Mouse (Mus musculus): Measurements from ENCODE around the gene Acot11. TPM values are rescaled to one million over a fixed set of nuclear protein-coding genes. Genes with fewer than 3 reads are reported as not detected.
"Not testable (repeated sequence)": the region's sequence is repeated elsewhere in the genome, so short reads cannot be mapped to it uniquely, and the experiment has no call there.

Gene Acot11
- polyA plus RNA-seq, 1 experiment from 2014 or later: 6.9 TPM

DNA sequence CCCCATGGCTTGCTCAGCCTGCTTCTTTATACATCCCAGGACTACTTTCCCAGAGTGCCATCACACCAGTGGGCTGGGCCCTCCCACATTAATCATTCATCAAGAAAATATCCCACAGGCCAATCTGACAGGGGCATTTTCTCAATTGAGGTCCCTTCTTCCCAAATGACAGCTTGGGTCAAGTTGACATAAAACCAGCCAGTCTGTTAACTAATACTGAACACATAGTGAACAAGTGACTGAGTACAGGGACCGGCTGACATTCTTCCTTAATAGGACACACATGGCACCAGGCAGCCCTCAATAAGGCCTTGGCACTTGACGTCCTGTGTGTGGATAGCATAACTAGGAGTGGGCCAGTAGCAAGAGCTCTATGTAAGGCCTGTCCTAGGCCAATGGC, 35.5 kb downstream of the Acot11 start:
- H3K36me3 ChIP-seq: no peaks in the 10 kb centered on the region
- H3K27ac ChIP-seq: no peak overlapping the region
- WGBS: 81% methylated on average over 2 of the region's 2 CpGs
- H3K4me3 ChIP-seq (replicated peaks): no peak overlapping the region
- no peak overlapping the region for H3K4me2 ChIP-seq
- ATAC-seq (ENCODE audit: insufficient read depth, low FRiP score, low read depth): no peak
- H3K9me3 ChIP-seq: no peaks in the 10 kb centered on the region
- H3K27me3 ChIP-seq (replicated peaks): no peaks in the 10 kb centered on the region
- H3K9ac ChIP-seq: no peak overlapping the region
- no peaks in the 10 kb centered on the region for H3K4me1 ChIP-seq

DNA sequence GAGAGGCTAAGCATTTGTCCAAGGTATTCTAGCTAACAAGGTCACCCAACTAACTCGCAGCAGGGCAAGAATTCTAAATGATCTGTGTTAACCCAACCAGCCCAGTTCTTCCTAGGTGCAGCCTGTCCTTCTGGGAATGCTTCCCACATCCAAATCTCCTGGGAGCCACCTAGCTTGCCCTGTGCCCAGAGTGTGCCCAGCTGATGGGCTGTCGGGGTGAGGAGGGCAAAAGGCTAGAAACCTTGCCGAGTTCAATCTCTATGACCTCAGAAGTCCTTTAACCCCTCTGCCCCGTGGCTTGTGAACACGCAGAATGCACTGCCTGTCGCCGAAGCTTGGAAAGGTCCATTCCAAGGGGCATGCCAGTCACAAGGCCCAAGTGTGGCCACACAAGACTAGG, 40.6 kb downstream of the Acot11 start:
- no peak overlapping the region for H3K4me3 ChIP-seq (replicated peaks)
- no peak overlapping the region for H3K4me2 ChIP-seq
- no peak overlapping the region for H3K27ac ChIP-seq
- H3K4me1 ChIP-seq: no peaks in the 10 kb centered on the region
- no peaks in the 10 kb centered on the region for H3K36me3 ChIP-seq
- no peaks in the 10 kb centered on the region for H3K27me3 ChIP-seq (replicated peaks)
- H3K9me3 ChIP-seq: no peaks in the 10 kb centered on the region
- ATAC-seq (ENCODE audit: insufficient read depth, low FRiP score, low read depth): no peak
- no peak overlapping the region for H3K9ac ChIP-seq
- 78% methylated on average over 7 of the region's 7 CpGs for WGBS

DNA sequence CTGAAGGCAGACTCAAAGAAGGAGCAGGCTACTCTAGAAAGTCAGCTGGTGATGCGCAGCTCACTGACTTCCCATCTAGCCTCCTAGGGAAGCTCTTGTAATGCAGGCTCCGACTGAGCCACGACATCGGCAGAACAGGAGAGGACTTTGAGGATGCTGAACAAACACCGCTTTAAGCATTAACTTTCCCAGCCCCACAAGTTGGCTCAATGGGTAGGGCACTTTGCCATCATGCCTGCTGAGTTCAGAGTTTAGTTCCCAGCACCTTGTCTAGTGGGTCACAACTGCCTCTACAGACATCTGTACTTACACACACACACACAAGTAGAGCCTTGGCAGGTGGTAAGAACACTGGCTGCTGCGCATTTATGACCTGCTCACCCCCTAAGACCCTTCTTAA, 53.1 kb downstream of the Acot11 start:
- Histone ChIP-seq H3K36me3 (no peaks in the 10 kb centered on the region), H3K4me1 (peaks cover 10% of the 10 kb centered on the region; the same call in 1 of the 2 replicates), H3K4me3 (replicated peaks) (no peak overlapping the region), H3K9ac (no peak overlapping the region), H3K27me3 (replicated peaks) (no peaks in the 10 kb centered on the region), H3K27ac (no peak overlapping the region), H3K9me3 (no peaks in the 10 kb centered on the region), H3K4me2 (no peak overlapping the region)
- 92% methylated on average over 6 of the region's 6 CpGs for WGBS
- no peak for ATAC-seq (ENCODE audit: insufficient read depth, low FRiP score, low read depth)

DNA sequence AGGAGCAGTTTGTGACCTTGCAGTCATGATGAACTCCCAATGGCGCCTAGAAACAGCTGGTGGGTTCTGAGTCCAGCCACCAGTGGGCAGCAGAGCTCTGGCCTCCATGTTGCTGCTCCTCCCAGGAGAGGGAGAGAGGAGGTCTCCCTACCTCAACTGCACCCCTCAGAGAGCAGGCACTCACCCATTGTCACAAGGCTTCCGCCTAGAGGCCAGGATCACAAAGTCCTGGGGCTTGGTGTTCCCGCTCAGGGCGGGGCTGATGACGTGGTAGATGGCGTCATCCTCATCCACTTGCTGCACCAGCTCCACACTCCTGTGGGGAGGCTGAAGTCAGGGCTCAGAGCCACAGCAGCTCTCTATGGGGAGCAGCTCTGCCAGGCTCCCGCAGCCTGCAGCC, 55.1 kb downstream of the Acot11 start:
- no peak overlapping the region for H3K27ac ChIP-seq
- H3K27me3 ChIP-seq (replicated peaks): no peaks in the 10 kb centered on the region
- WGBS: 11% methylated on average over 7 of the region's 7 CpGs
- H3K9ac ChIP-seq: no peak overlapping the region
- peaks cover 10% of the 10 kb centered on the region; the same call in 1 of the 2 replicates for H3K4me1 ChIP-seq
- H3K4me3 ChIP-seq (replicated peaks): peak overlapping the region; percentile 18; the same call in 1 of the 2 replicates
- ATAC-seq (ENCODE audit: insufficient read depth, low FRiP score, low read depth): peak; percentile 74
- H3K9me3 ChIP-seq: no peaks in the 10 kb centered on the region
- peak overlapping the region; percentile 43 for H3K4me2 ChIP-seq
- H3K36me3 ChIP-seq: no peaks in the 10 kb centered on the region

DNA sequence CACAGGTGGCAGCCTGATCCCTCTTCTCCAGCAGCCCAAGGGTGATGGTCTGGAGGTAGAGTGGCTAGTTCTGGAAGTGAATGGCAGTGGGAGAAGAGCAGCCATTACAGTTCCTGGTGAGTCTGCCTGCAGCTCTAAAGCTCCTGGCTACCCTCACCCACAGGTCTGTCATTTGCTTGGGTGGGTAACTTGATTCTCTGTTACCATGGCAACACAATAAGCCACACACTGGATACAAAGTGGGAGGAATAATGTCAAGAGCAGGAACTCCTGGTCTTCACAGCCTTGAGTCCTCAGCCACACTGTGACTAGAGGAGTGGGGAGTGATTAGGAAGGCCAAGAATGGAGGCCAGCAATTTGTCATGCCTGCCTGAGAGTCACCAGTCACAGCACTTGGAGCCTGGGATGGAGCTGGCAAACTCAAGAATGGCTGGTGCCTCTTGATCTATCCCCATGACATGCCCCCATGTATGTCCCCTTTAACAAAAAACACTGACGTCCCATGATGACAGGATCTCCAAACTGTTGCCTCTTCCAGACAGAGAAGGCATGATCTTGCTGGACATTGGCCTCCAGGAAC, 57.7 kb downstream of the Acot11 start:
- no peak overlapping the region for H3K4me2 ChIP-seq
- H3K36me3 ChIP-seq: no peaks in the 10 kb centered on the region
- H3K27me3 ChIP-seq (replicated peaks): no peaks in the 10 kb centered on the region
- no peak overlapping the region for H3K9ac ChIP-seq
- H3K27ac ChIP-seq: no peak overlapping the region
- no peaks in the 10 kb centered on the region for H3K9me3 ChIP-seq
- no peak for ATAC-seq (ENCODE audit: insufficient read depth, low FRiP score, low read depth)
- peaks cover 10% of the 10 kb centered on the region; the same call in 1 of the 2 replicates for H3K4me1 ChIP-seq
- no peak overlapping the region for H3K4me3 ChIP-seq (replicated peaks)
- 92% methylated on average over 1 of the region's 1 CpGs for WGBS

DNA sequence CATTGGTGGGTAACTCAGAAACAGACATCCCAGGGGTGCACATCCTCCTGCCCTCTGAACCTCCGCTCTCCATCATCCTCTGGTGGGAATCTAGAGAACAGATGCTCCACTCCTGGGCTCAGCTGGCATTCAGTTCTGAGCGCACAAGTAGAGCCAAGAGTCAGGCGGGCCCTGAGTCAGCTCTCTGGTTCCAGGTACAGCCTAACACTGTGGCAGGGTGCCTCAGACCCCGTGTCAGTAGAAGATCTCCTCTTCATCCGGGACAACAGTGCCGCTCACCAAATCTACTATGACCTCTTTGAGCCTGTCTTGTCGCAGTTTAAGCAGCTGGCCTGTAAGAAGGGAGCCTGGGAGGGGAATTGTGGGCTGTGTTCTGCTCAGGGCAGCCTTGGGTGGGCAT, 58.9 kb downstream of the Acot11 start:
- no peaks in the 10 kb centered on the region for H3K27me3 ChIP-seq (replicated peaks)
- peaks cover 10% of the 10 kb centered on the region; the same call in 1 of the 2 replicates for H3K4me1 ChIP-seq
- no peak overlapping the region for H3K4me3 ChIP-seq (replicated peaks)
- H3K27ac ChIP-seq: no peak overlapping the region
- no peak overlapping the region for H3K4me2 ChIP-seq
- no peak overlapping the region for H3K9ac ChIP-seq
- ATAC-seq (ENCODE audit: insufficient read depth, low FRiP score, low read depth): no peak
- H3K9me3 ChIP-seq: no peaks in the 10 kb centered on the region
- no peaks in the 10 kb centered on the region for H3K36me3 ChIP-seq
- WGBS: 78% methylated on average over 7 of the region's 7 CpGs

DNA sequence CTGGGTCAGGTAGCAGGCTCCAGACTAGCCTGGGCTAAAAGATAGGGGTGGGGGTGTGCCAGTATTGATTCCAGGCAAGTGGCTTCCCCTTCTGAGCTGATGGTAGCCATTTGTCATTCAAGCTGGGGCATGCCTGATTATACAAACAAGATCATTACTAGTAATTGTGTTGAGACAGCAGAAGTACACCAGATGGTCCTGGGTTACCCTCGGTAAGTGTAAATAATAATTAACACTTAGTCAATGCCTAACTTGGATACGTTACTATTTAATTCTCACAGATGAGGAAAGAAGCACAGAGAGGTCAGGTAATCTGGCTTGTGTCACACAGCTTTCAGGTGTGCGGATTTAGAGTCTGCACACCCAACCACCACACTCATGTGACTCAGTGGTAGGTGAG, 66.9 kb downstream of the Acot11 start:
- H3K27ac ChIP-seq: no peak overlapping the region
- H3K27me3 ChIP-seq (replicated peaks): no peaks in the 10 kb centered on the region
- WGBS: 57% methylated on average over 3 of the region's 3 CpGs
- H3K4me2 ChIP-seq: no peak overlapping the region
- H3K36me3 ChIP-seq: no peaks in the 10 kb centered on the region
- 0 out of 2 replicates have a peak, but pooled peaks cover 4% of the 10 kb centered on the region for H3K4me1 ChIP-seq
- H3K4me3 ChIP-seq (replicated peaks): no peak overlapping the region
- no peak for ATAC-seq (ENCODE audit: insufficient read depth, low FRiP score, low read depth)
- H3K9ac ChIP-seq: no peak overlapping the region
- H3K9me3 ChIP-seq: no peaks in the 10 kb centered on the region

DNA sequence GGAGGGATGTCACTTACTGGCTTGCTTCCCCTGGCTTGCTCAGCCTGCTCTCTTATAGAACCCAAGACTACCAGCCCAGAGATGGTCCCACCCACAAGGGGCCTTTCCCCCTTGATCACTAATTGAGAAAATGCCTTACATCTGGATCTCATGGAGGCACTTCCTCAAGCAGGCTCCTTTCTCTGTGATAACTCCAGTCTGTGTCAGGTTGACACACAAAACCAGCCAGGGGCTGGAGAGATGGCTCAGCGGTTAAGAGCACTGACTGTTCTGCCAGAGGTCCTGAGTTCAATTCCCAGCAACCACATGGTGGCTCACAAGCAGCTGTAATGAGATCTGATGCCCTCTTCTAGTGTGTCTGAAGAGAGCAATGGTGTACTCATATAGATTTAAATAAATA, 67.9 kb downstream of the Acot11 start:
- not testable (repeated sequence) for H3K27ac ChIP-seq; H3K9me3 ChIP-seq; H3K4me2 ChIP-seq; H3K4me3 ChIP-seq (replicated peaks); H3K36me3 ChIP-seq; H3K9ac ChIP-seq; ATAC-seq (ENCODE audit: insufficient read depth, low FRiP score, low read depth); H3K27me3 ChIP-seq (replicated peaks); H3K4me1 ChIP-seq
- 73% methylated on average over 1 of the region's 1 CpGs for WGBS

DNA sequence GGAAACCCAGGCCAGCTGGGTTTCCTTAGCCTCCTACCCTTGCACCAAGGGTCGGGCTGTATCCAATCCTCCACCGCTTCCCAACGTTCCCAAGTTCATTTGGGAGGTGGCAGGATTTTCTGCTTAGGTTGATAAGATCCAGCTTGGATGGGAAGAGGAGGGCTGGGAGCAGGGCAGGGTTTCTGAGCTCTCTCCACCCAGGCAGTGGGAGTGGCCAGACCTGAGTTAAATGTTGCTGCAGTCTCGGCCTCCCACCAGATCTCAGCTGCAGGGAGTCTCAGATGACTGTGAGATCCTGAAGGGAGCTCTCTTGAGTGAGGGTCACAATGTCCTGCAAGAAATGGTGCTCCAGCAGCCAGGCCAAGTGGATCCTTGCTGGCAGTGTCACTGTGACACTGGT, 71.2 kb downstream of the Acot11 start, which contains the start of gene Fam151a:
Gene Fam151a, plus strand, starts transcription at position 254 of the 400 bp plus-strand sequence.
- peak; percentile 43; the same call in 1 of the 2 replicates for ATAC-seq (ENCODE audit: insufficient read depth, low FRiP score, low read depth)
- 0 out of 2 replicates have a peak, but pooled peaks cover 4% of the 10 kb centered on the region for H3K4me1 ChIP-seq

DNA sequence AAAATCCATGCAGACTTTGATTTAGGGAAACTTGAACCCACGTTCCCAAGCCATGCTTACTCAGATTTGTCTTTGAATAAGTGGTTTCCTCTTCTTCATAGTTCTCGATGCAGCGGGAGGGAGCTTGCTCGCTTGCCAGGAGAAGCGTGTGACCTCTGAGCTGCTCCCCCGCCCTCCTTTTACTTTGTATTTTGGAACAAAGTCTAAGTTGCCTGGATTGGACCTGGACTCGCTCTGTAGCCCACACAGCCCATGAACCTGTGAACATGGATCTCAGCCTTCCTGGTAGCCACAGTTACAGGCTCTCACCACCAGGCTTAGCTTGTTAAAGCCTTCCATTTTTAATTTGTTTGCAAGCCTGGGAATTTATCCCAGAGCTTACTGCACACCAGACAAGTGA, 74.0 kb downstream of the Acot11 start, which contains the start of gene Mroh7:
Gene Mroh7, minus strand, starts transcription at position 112 of the 400 bp plus-strand sequence.
- Histone ChIP-seq H3K9ac (no peak within 1 kb of the TSS), H3K9me3 (no peaks in the 10 kb centered on the region), H3K27ac (no peak within 1 kb of the TSS), H3K4me3 (replicated peaks) (no peak within 1 kb of the TSS), H3K4me2 (no peak within 1 kb of the TSS), H3K36me3 (no peaks in the 10 kb centered on the region), H3K27me3 (replicated peaks) (no peaks in the 10 kb centered on the region), H3K4me1 (0 out of 2 replicates have a peak, but pooled peaks cover 4% of the 10 kb centered on the region)
- no peak for ATAC-seq (ENCODE audit: insufficient read depth, low FRiP score, low read depth)
- 65% methylated on average over 7 of the region's 7 CpGs for WGBS

More for the DNA sequence above, 71.2 kb downstream of the Acot11 start, which contains the start of gene Fam151a:
- H3K27me3 ChIP-seq (replicated peaks): no peaks in the 10 kb centered on the region
- H3K36me3 ChIP-seq: no peaks in the 10 kb centered on the region
- H3K4me3 ChIP-seq (replicated peaks): no peak within 1 kb of the TSS
- no peak within 1 kb of the TSS for H3K9ac ChIP-seq
- WGBS: 29% methylated on average over 4 of the region's 4 CpGs
- H3K27ac ChIP-seq: 0 out of 2 replicates have a peak within 1 kb of the TSS, but pooled peaks have one; percentile 26
- H3K9me3 ChIP-seq: no peaks in the 10 kb centered on the region
- H3K4me2 ChIP-seq: no peak within 1 kb of the TSS

DNA sequence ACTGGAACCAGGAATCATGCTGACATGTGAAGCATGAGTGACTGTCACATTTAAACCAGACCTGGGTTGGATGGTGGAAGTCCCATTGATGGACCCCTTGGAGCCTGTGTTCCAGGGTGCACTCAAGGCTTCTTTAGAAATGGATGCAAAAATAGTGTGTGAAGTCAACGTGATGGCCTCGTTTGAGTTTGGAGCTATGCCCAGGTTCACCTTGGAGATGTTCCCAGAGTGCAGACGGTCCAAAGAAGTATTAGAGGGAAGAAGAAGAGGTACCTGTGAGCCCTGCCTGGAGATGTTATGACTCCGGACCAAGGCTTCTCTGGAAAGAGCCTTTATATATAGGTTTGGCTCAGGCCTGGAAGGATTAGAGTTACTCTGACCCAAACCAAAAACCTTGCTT, 84.2 kb downstream of the Acot11 start:
- H3K4me1 ChIP-seq: no peaks in the 10 kb centered on the region
- WGBS: 68% methylated on average over 4 of the region's 4 CpGs
- ATAC-seq (ENCODE audit: insufficient read depth, low FRiP score, low read depth): no peak
- no peaks in the 10 kb centered on the region for H3K36me3 ChIP-seq
- H3K9me3 ChIP-seq: no peaks in the 10 kb centered on the region
- no peak overlapping the region for H3K4me3 ChIP-seq (replicated peaks)
- H3K27ac ChIP-seq: no peak overlapping the region
- H3K4me2 ChIP-seq: no peak overlapping the region
- H3K27me3 ChIP-seq (replicated peaks): no peaks in the 10 kb centered on the region; the same call in 1 of the 2 replicates
- H3K9ac ChIP-seq: no peak overlapping the region

DNA sequence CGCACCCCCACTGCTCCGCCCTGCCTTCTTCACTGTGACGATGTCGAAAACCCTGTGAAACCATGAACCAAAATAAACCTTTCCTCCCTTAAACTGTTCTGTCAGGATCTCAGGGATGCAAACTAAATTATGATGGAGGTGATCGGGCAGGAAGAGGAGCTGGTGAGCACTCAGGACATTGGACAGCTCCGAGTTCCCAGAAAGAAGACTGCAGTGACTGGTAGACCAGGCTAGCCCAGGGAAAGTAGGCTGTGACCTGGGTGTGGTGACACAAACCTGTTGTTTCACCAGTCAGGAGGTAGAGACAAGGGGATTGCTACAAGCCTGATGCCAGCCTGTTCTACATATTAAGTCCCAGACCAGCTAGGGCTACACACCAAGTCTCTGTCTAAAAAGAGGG, 91.2 kb downstream of the Acot11 start:
- no peaks in the 10 kb centered on the region for H3K36me3 ChIP-seq
- no peaks in the 10 kb centered on the region for H3K4me1 ChIP-seq
- H3K4me2 ChIP-seq: no peak overlapping the region
- 85% methylated on average over 6 of the region's 6 CpGs for WGBS
- no peaks in the 10 kb centered on the region; the same call in 1 of the 2 replicates for H3K27me3 ChIP-seq (replicated peaks)
- H3K4me3 ChIP-seq (replicated peaks): no peak overlapping the region
- H3K9ac ChIP-seq: no peak overlapping the region
- H3K9me3 ChIP-seq: no peaks in the 10 kb centered on the region
- no peak overlapping the region for H3K27ac ChIP-seq
- ATAC-seq (ENCODE audit: insufficient read depth, low FRiP score, low read depth): no peak
